In the genomic region with DNA sequence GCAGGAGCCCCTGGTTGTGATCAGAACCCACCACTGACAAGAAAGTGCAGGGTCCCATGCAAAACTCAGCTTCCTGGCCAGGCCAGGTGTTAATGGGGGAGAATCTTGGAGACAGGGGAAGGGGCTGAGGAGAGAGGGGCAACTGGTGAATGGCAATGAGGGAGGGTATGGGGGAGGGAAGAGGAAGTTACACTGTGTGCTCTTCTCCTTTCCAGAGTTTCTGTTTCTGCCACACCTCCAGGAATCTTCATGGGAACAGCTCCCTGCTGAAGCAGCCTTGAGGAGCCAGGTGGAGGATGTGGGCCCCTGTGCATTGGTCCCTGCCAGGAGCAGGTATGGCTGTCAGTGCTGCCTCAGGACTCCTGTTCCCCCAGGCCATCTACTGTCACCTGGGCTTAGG, we compare ENCODE assay signal across 7 mouse cellular contexts. TPM values are rescaled to one million over a fixed set of nuclear protein-coding genes. Genes with fewer than 3 reads are reported as not detected.
DNase-seq lines count a peak whose midpoint lies in the region; ATAC-seq lines count a peak whose summit lies in the region.
"Had no signal": no experiment of that assay in that cellular context is flagged by ENCODE, and none has a peak within 500 bp of the region (broad histone marks: within the 10 kb centered on the region; RNA-seq: fewer than 3 reads in every experiment).

No protein-coding gene starts in this region.

- ATAC-seq in granulocyte monocyte progenitor cell, adult 5-6 weeks (replicated peaks; ENCODE audit: poor library complexity, severe bottlenecking), result peak; percentile 59
- peak; percentile 55 for ATAC-seq in megakaryocyte, adult 5-6 weeks (ENCODE audit: poor library complexity, severe bottlenecking)
- 0 out of 2 replicates have a peak, but pooled peaks have one; percentile 23 for ATAC-seq in megakaryocyte progenitor cell, adult 5-6 weeks (replicated peaks; ENCODE audit: poor library complexity)

- DNase-seq in ZHBTc4 (ENCODE audit: low read depth, low spot score), result peak; percentile 28

RNA-seq across cellular contexts. Expression of a gene that starts 15.9 kb away (rescaled TPM):
- 322 and 433 TPM in 2 replicates for total RNA-seq in granulocyte monocyte progenitor cell, adult 5-6 weeks (2014; fragmentation: Nextera tagmentation)
- 678 and 830 TPM in 2 replicates for total RNA-seq in granulocyte monocyte progenitor cell, adult 5-6 weeks (2017)
- total RNA-seq in megakaryocyte, adult 5-6 weeks (2015), result 299 and 324 TPM in 2 replicates
- 454 and 463 TPM in 2 replicates for total RNA-seq in megakaryocyte, adult 5-6 weeks (2017)
- total RNA-seq in megakaryocyte progenitor cell, adult 5-6 weeks (2015), result 378 and 464 TPM in 2 replicates
- total RNA-seq in megakaryocyte progenitor cell, adult 5-6 weeks (2017), result 592 and 744 TPM in 2 replicates

RNA-seq across cellular contexts. Expression of a gene that starts 33.7 kb away (rescaled TPM):
- total RNA-seq in granulocyte monocyte progenitor cell, adult 5-6 weeks (2014; fragmentation: Nextera tagmentation), result not detected in 2 replicates
- total RNA-seq in granulocyte monocyte progenitor cell, adult 5-6 weeks (2017), result not detected in 2 replicates
- 0.46 TPM in 1 of 2 replicates, not detected in the other for total RNA-seq in megakaryocyte, adult 5-6 weeks (2015)
- 0.11 and 0.41 TPM in 2 replicates for total RNA-seq in megakaryocyte, adult 5-6 weeks (2017)
- total RNA-seq in megakaryocyte progenitor cell, adult 5-6 weeks (2015), result not detected in 2 replicates
- total RNA-seq in megakaryocyte progenitor cell, adult 5-6 weeks (2017), result not detected in 2 replicates
- total RNA-seq: CH12.LX, G1E, MEL had no signal

RNA-seq across cellular contexts. Expression of a gene that starts 36.2 kb away (rescaled TPM):
- 100.0 and 117 TPM in 2 replicates for total RNA-seq in granulocyte monocyte progenitor cell, adult 5-6 weeks (2014; fragmentation: Nextera tagmentation)
- 78.2 and 92.9 TPM in 2 replicates for total RNA-seq in granulocyte monocyte progenitor cell, adult 5-6 weeks (2017)
- 107 and 122 TPM in 2 replicates for total RNA-seq in megakaryocyte, adult 5-6 weeks (2015)
- 42.3 and 45.5 TPM in 2 replicates for total RNA-seq in megakaryocyte, adult 5-6 weeks (2017)
- 195 and 224 TPM in 2 replicates for total RNA-seq in megakaryocyte progenitor cell, adult 5-6 weeks (2015)
- 72.3 and 90.3 TPM in 2 replicates for total RNA-seq in megakaryocyte progenitor cell, adult 5-6 weeks (2017)

RNA-seq across cellular contexts. Expression of a gene that starts 55.0 kb away (rescaled TPM):
- not detected in 2 replicates for total RNA-seq in granulocyte monocyte progenitor cell, adult 5-6 weeks (2014; fragmentation: Nextera tagmentation)
- total RNA-seq in granulocyte monocyte progenitor cell, adult 5-6 weeks (2017), result 0.15 TPM in 1 of 2 replicates, not detected in the other
- 0.55 and 0.80 TPM in 2 replicates for total RNA-seq in megakaryocyte, adult 5-6 weeks (2015)
- 0.40 and 1.7 TPM in 2 replicates for total RNA-seq in megakaryocyte, adult 5-6 weeks (2017)
- not detected in 2 replicates for total RNA-seq in megakaryocyte progenitor cell, adult 5-6 weeks (2015)
- not detected in 2 replicates for total RNA-seq in megakaryocyte progenitor cell, adult 5-6 weeks (2017)
- total RNA-seq: MEL had no signal

Comparison
In these comparisons a context has a peak if more than half of its experiments do, and no peak if none do; other contexts are left out.
1. Peak in every context shown above with its lines: DNase-seq and ATAC-seq.